ENCODE assay signal across 33 mouse cellular contexts in genomic region chr10:10544955-10545354, GRCm38 (mm10).
"Had no signal": no experiment of that assay in that cellular context is flagged by ENCODE, and none has a peak within 500 bp of the region (broad histone marks: within the 10 kb centered on the region; RNA-seq: fewer than 3 reads in every experiment).

No protein-coding gene starts in this region.

- H3K9ac ChIP-seq: heart, embryonic 12.5 days; heart, embryonic 13.5 days; heart, embryonic 15.5 days; hindbrain, embryonic 12.5 days; hindbrain, embryonic 13.5 days; hindbrain, embryonic 14.5 days; hindbrain, embryonic 15.5 days; intestine, embryonic 15.5 days; kidney, embryonic 15.5 days had no signal

- H3K4me3 ChIP-seq: heart, embryonic 12.5 days; heart, embryonic 13.5 days; heart, embryonic 15.5 days; hindbrain, embryonic 10.5 days; hindbrain, embryonic 12.5 days; hindbrain, embryonic 13.5 days; hindbrain, embryonic 15.5 days; intestine, embryonic 15.5 days; kidney, embryonic 15.5 days; layer of hippocampus, adult 2 months; left cerebral cortex, adult 2 months had no signal

- DNase-seq: heart, postnatal 10 days; heart, postnatal 14 days; heart, postnatal 36 days; heart, postnatal 4 days; kidney, adult 11 months; kidney, adult 18-20 months; kidney, adult 2 months; kidney, adult 8-10 months; kidney, adult 9 months; kidney, postnatal 10 days; kidney, postnatal 14 days; kidney, postnatal 25 days; kidney, postnatal 36 days; kidney, postnatal 4 days; layer of hippocampus, postnatal 36 days had no signal

- H3K27ac ChIP-seq: heart, embryonic 13.5 days; heart, embryonic 15.5 days; hindbrain, embryonic 10.5 days; hindbrain, embryonic 12.5 days; hindbrain, embryonic 13.5 days; hindbrain, embryonic 14.5 days; hindbrain, embryonic 15.5 days; hindbrain, postnatal 0 days; intestine, embryonic 15.5 days; kidney, embryonic 15.5 days; kidney, postnatal 0 days; layer of hippocampus, adult 2 months; left cerebral cortex, adult 2 months had no signal

- H3K4me2 ChIP-seq: heart, embryonic 12.5 days; heart, embryonic 13.5 days; heart, embryonic 15.5 days; hindbrain, embryonic 12.5 days; hindbrain, embryonic 13.5 days; hindbrain, embryonic 14.5 days; hindbrain, embryonic 15.5 days; intestine, embryonic 15.5 days; kidney, embryonic 15.5 days had no signal

- H3K9me3 ChIP-seq: heart, embryonic 12.5 days; heart, embryonic 13.5 days; heart, embryonic 15.5 days; hindbrain, embryonic 10.5 days; hindbrain, embryonic 12.5 days; hindbrain, embryonic 13.5 days; hindbrain, embryonic 15.5 days; intestine, embryonic 15.5 days; kidney, embryonic 15.5 days had no signal

- H3K36me3 ChIP-seq: heart, embryonic 12.5 days; heart, embryonic 15.5 days; hindbrain, embryonic 10.5 days; hindbrain, embryonic 12.5 days; hindbrain, embryonic 13.5 days; hindbrain, embryonic 15.5 days; intestine, embryonic 15.5 days; kidney, embryonic 15.5 days had no signal

- H3K27me3 ChIP-seq: heart, embryonic 12.5 days; heart, embryonic 13.5 days; heart, embryonic 15.5 days; hindbrain, embryonic 12.5 days; hindbrain, embryonic 13.5 days; hindbrain, embryonic 15.5 days; intestine, embryonic 15.5 days; kidney, embryonic 15.5 days had no signal

- ATAC-seq: hindbrain, embryonic 16.5 days; hindbrain, postnatal 0 days; inflammation-experienced regulatory T-cells, adult 6 months; intestine, embryonic 15.5 days; intestine, embryonic 16.5 days; intestine, postnatal 0 days had no signal

- H3K4me1 ChIP-seq: heart, embryonic 12.5 days; heart, embryonic 13.5 days; heart, embryonic 15.5 days; hindbrain, embryonic 10.5 days; hindbrain, embryonic 12.5 days; hindbrain, embryonic 13.5 days; hindbrain, embryonic 15.5 days; kidney, embryonic 15.5 days had no signal
